Mouse (Mus musculus) urinary bladder, postnatal 0 days (tissue): ENCODE measurements around the gene Dok7. TPM values are rescaled to one million over a fixed set of nuclear protein-coding genes. Genes with fewer than 3 reads are reported as not detected.
A peak's percentile ranks its signal among the peaks of the same experiment; 100 is the strongest.

Source experiments
- microRNA-seq: library from miRNA; unstranded; fragments of <30 nt; microRNA quantifications from one replicate; pipeline ENCODE4, GENCODE M21; 2016
- polyA plus RNA-seq: library from polyadenylated mRNA; unstranded; fragments of >200 nt; fragmentation: Nextera tagmentation; extraction: Ambion mirVana; gene quantifications from 2 replicates; pipeline ENCODE4 v1.2.1, GENCODE M21; 2015

Gene Dok7
- polyA plus RNA-seq, result 0.48 and 0.76 TPM in 2 replicates

GRCm38 (mm10) chr5:35056604-35057432, at the start of gene Dok7:
TSS of gene Dok7 (plus strand) at chr5:35056766.

GRCm38 (mm10) chr5:35041268-35041829, 15.2 kb upstream of the Dok7 start, which contains the start of gene Hgfac:
TSS of gene Hgfac (plus strand) at chr5:35041509.

GRCm38 (mm10) chr5:35104960-35105921, 48.7 kb downstream of the Dok7 start, which contains the start of gene Lrpap1:
TSS of gene Lrpap1 (minus strand) at chr5:35105766.

Small RNAs within 50 kb of the gene (microRNA-seq; reads per million reads assigned to microRNA genes)
- 3.1 reads per million, percentile 2 among the genes with 10 or more reads in this experiment for gene Mir3097

Other genes starting within 250 kb of the Dok7 start
- 0.16 and 0.30 TPM in 2 replicates for gene Msantd1, start 148.8 kb upstream of the Dok7 start, polyA plus RNA-seq
- 18.3 and 19.6 TPM in 2 replicates for gene Rgs12, start 107.3 kb upstream of the Dok7 start, polyA plus RNA-seq
- 0.71 and 1.0 TPM in 2 replicates for gene Hgfac, start 15.3 kb upstream of the Dok7 start, polyA plus RNA-seq
- 113 and 115 TPM in 2 replicates for gene Lrpap1, start 49.0 kb downstream of the Dok7 start, polyA plus RNA-seq
- 0.07 TPM in 1 of 2 replicates, not detected in the other for gene Adra2c, start 221.6 kb downstream of the Dok7 start, polyA plus RNA-seq